Mouse (Mus musculus) liver, embryonic 15.5 days (tissue): Measurements from ENCODE around the gene Surf4. TPM values are rescaled to one million over a fixed set of nuclear protein-coding genes. Genes with fewer than 3 reads are reported as not detected.
A peak's percentile ranks its signal among the peaks of the same experiment; 100 is the strongest.
"Not testable (repeated sequence)": the region's sequence is repeated elsewhere in the genome, so short reads cannot be mapped to it uniquely, and the experiment has no call there.

Source experiments
- ATAC-seq: fragments of 200-750 bp; cut with Nextera tagmentation; 2 replicates; pipeline ENCODE4 v1.8.0; 2017; ENCODE audit warnings: moderate number of reproducible peaks, mild to moderate bottlenecking, moderate library complexity; ENCODE audit not compliant: insufficient read depth
- H3K27ac ChIP-seq: fragments of 300-500 bp; sonication (generic); replicated peaks from 2 replicates; pipeline ENCODE4 v1.5.1; 2015; ENCODE audit warnings: mild to moderate bottlenecking, inconsistent platforms
- H3K27me3 ChIP-seq: fragments of 300-500 bp; sonication (generic); 2 replicates; pipeline ENCODE4 v1.6.1; 2015; ENCODE audit warnings: mild to moderate bottlenecking, inconsistent platforms
- H3K36me3 ChIP-seq: fragments of 300-500 bp; sonication (generic); replicated peaks from 2 replicates; pipeline ENCODE4 v1.6.1; 2015; ENCODE audit warnings: moderate library complexity, mild to moderate bottlenecking, inconsistent platforms
- H3K4me1 ChIP-seq: fragments of 300-500 bp; sonication (generic); replicated peaks from 2 replicates; pipeline ENCODE4 v1.6.1; 2015; ENCODE audit warnings: inconsistent platforms
- H3K4me2 ChIP-seq: fragments of 300-500 bp; sonication (generic); 2 replicates; pipeline ENCODE4 v1.6.1; 2015; ENCODE audit warnings: moderate library complexity, mild to moderate bottlenecking, inconsistent platforms
- H3K4me3 ChIP-seq: fragments of 300-500 bp; sonication (generic); replicated peaks from 2 replicates; pipeline ENCODE4 v1.5.1; 2015; ENCODE audit warnings: mild to moderate bottlenecking, inconsistent platforms
- H3K9ac ChIP-seq: fragments of 300-500 bp; sonication (generic); 2 replicates; pipeline ENCODE4 v1.6.1; 2015; ENCODE audit warnings: moderate library complexity, mild to moderate bottlenecking, inconsistent platforms
- H3K9me3 ChIP-seq: fragments of 300-500 bp; sonication (generic); replicated peaks from 2 replicates; pipeline ENCODE4 v1.6.1; 2016; ENCODE audit warnings: inconsistent platforms
- WGBS: fragments of 180-500 bp; shearing (Covaris S2); methylation state at CpG from one replicate; pipeline ENCODE4 v1.1.7; 2015; ENCODE audit warnings: mixed read lengths; ENCODE audit not compliant: insufficient replicate concordance; 5-methylcytosine and 5-hydroxymethylcytosine counted together
- polyA plus RNA-seq: library from polyadenylated mRNA; unstranded; fragments of >200 nt; fragmentation: Nextera tagmentation; extraction: Ambion mirVana; gene quantifications from 2 replicates; pipeline ENCODE4 v1.2.1, GENCODE M21; 2015

The Surf4 gene
- polyA plus RNA-seq, 1 experiment from 2014 or later, result 118 TPM

- H3K27me3 ChIP-seq, result no peaks in the 10 kb centered on the region
- no peak overlapping the region for H3K27ac ChIP-seq
- no peak overlapping the region for H3K9ac ChIP-seq
- H3K4me2 ChIP-seq, result 0 out of 2 replicates have a peak overlapping the region, but pooled peaks have one; percentile 85
- peaks cover 42% of the 10 kb centered on the region for H3K4me1 ChIP-seq
- 20% methylated on average over 1 of the region's 1 CpGs for WGBS
- H3K36me3 ChIP-seq, result peaks cover 59% of the 10 kb centered on the region
- no peaks in the 10 kb centered on the region for H3K9me3 ChIP-seq
- no peak for ATAC-seq
- H3K4me3 ChIP-seq, result 0 out of 2 replicates have a peak overlapping the region, but pooled peaks have one; percentile 86
Observed at GRCm38 (mm10) chr2:26900731-26901130, 33.0 kb downstream of the Surf4 start.

DNA sequence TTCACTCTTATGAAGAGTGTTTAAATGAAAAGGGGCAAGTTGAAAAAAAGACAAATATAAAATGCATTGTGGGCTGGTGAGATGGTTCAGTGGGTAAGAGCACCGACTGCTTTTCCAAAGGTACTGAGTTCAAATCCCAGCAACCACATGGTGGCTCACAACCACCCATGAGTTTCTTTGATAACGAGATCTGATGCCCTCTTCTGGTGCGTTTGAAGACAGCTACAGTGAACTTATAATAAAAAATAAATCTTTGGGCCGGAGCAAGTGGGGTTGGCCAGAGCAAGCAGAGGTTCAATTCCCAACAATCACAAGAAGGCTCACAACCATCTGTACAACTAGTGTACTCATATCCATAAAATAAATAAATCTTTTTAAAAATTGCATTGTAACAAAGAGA is 37.8 kb downstream of the Surf4 start:
- no peak overlapping the region for H3K4me2 ChIP-seq
- H3K4me1 ChIP-seq, result peaks cover 6% of the 10 kb centered on the region
- no peak overlapping the region for H3K27ac ChIP-seq
- no peak overlapping the region for H3K9ac ChIP-seq
- H3K9me3 ChIP-seq, result no peaks in the 10 kb centered on the region
- H3K4me3 ChIP-seq, result no peak overlapping the region
- 77% methylated on average over 4 of the region's 4 CpGs for WGBS
- H3K27me3 ChIP-seq, result no peaks in the 10 kb centered on the region
- H3K36me3 ChIP-seq, result peaks cover 85% of the 10 kb centered on the region
- no peak for ATAC-seq

GRCm38 (mm10) chr2:26886170-26886569 is 47.6 kb downstream of the Surf4 start:
- H3K36me3 ChIP-seq, result peaks cover 27% of the 10 kb centered on the region
- not testable (repeated sequence) for H3K27ac ChIP-seq, H3K4me2 ChIP-seq, H3K9ac ChIP-seq, ATAC-seq, H3K9me3 ChIP-seq, H3K27me3 ChIP-seq, H3K4me3 ChIP-seq, H3K4me1 ChIP-seq
- WGBS, result 58% methylated on average over 4 of the region's 4 CpGs

GRCm38 (mm10) chr2:26885541-26885940 is 48.2 kb downstream of the Surf4 start:
- H3K9me3 ChIP-seq, H3K4me1 ChIP-seq, H3K4me3 ChIP-seq, H3K9ac ChIP-seq, H3K4me2 ChIP-seq, ATAC-seq, H3K27ac ChIP-seq, H3K27me3 ChIP-seq: not testable (repeated sequence)
- peaks cover 20% of the 10 kb centered on the region for H3K36me3 ChIP-seq
- WGBS, result 84% methylated on average over 2 of the region's 2 CpGs

- no peak overlapping the region for H3K9ac ChIP-seq
- no peaks in the 10 kb centered on the region for H3K4me1 ChIP-seq
- H3K4me2 ChIP-seq, result no peak overlapping the region
Observed at GRCm38 (mm10) chr2:26878571-26878970, 55.2 kb downstream of the Surf4 start.

DNA sequence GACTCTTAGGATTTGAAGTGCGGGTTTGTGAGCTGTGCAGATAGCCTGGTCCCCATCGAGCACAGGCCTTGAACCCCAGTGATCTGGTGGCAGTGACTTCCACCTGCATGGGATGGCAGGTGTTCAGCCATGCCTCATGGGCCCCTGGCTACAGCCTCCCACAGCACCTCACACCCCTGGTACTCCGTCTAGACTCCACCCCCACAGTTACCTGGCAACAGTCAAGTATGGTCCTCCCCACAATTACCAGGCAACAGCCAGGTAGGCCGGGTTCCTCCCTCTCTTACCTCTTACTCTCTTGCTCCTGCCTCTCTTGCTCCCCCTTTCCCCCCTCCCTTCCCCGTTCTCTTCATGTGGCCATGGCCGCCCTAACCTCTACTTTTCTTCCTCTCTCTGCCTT is 63.1 kb downstream of the Surf4 start:
- H3K27ac ChIP-seq, result no peak overlapping the region
- no peaks in the 10 kb centered on the region for H3K4me1 ChIP-seq
- H3K9me3 ChIP-seq, result no peaks in the 10 kb centered on the region
- H3K4me2 ChIP-seq, result no peak overlapping the region
- peaks cover 5% of the 10 kb centered on the region; the same call in 1 of the 2 replicates for H3K27me3 ChIP-seq
- no peaks in the 10 kb centered on the region for H3K36me3 ChIP-seq
- no peak overlapping the region for H3K9ac ChIP-seq
- no peak overlapping the region for H3K4me3 ChIP-seq
- ATAC-seq, result no peak
- 47% methylated on average over 6 of the region's 6 CpGs for WGBS

More at GRCm38 (mm10) chr2:26878571-26878970, 55.2 kb downstream of the Surf4 start:
- H3K36me3 ChIP-seq, result no peaks in the 10 kb centered on the region
- H3K27ac ChIP-seq, result no peak overlapping the region
- no peaks in the 10 kb centered on the region for H3K27me3 ChIP-seq
- no peak overlapping the region for H3K4me3 ChIP-seq
- H3K9me3 ChIP-seq, result no peaks in the 10 kb centered on the region
- ATAC-seq, result no peak

Other genes starting within 250 kb of the Surf4 start
- not detected in 2 replicates for gene Abo, start 68.9 kb downstream of the Surf4 start, polyA plus RNA-seq
- gene Surf6, start 31.0 kb downstream of the Surf4 start, polyA plus RNA-seq, result 9.9 and 10.8 TPM in 2 replicates
- gene Med22, start 23.3 kb downstream of the Surf4 start, polyA plus RNA-seq, result 19.0 TPM in 2 replicates
- 341 and 352 TPM in 2 replicates for gene Rpl7a, start 23.2 kb downstream of the Surf4 start, polyA plus RNA-seq
- 19.0 and 21.4 TPM in 2 replicates for gene Surf2, start 17.6 kb downstream of the Surf4 start, polyA plus RNA-seq
- gene Surf1, start 17.4 kb downstream of the Surf4 start, polyA plus RNA-seq, result 33.3 and 33.8 TPM in 2 replicates
- gene Stkld1, start 119 bp upstream of the Surf4 start, polyA plus RNA-seq, result 0.06 and 0.08 TPM in 2 replicates
- gene Rexo4, start 30.5 kb upstream of the Surf4 start, polyA plus RNA-seq, result 19.2 and 19.9 TPM in 2 replicates
- 1.6 and 2.0 TPM in 2 replicates for gene Adamts13, start 39.5 kb upstream of the Surf4 start, polyA plus RNA-seq
- 13.2 and 15.0 TPM in 2 replicates for gene Cacfd1, start 76.0 kb upstream of the Surf4 start, polyA plus RNA-seq
- gene Slc2a6, start 94.1 kb upstream of the Surf4 start, polyA plus RNA-seq, result 0.28 and 0.29 TPM in 2 replicates
- gene Mymk, start 138.3 kb upstream of the Surf4 start, polyA plus RNA-seq, result 1.9 and 2.5 TPM in 2 replicates
- 0.32 and 0.48 TPM in 2 replicates for gene Adamtsl2, start 145.5 kb upstream of the Surf4 start, polyA plus RNA-seq
- not detected in 2 replicates for gene Fam163b, start 208.6 kb upstream of the Surf4 start, polyA plus RNA-seq
- 0.07 TPM in 2 replicates for gene Dbh, start 231.3 kb upstream of the Surf4 start, polyA plus RNA-seq